Mouse (Mus musculus) lung, embryonic 16.5 days (tissue): ENCODE measurements at regions not wholly inside any gene's neighbourhood (a gene's known extent, or its start where the extent isn't known, plus 50 kb on each side); places are given as distances from the start of the nearest gene placed in this dataset.

Experiments
- ATAC-seq: fragments of 200-750 bp; cut with Nextera tagmentation; 2 replicates; pipeline ENCODE4 v1.8.0; 2017; ENCODE audit warnings: low read depth, mild to moderate bottlenecking, moderate library complexity
- H3K27ac ChIP-seq: fragments of 300-500 bp; sonication (generic); 2 replicates; pipeline ENCODE4 v1.5.1; 2014; ENCODE audit warnings: mild to moderate bottlenecking, control low read depth, low read length
- H3K27me3 ChIP-seq: fragments of 300-500 bp; sonication (generic); 2 replicates; pipeline ENCODE4 v1.6.1; 2014; ENCODE audit warnings: low read depth, low read length, mixed read lengths; ENCODE audit not compliant: control insufficient read depth, insufficient read depth
- H3K36me3 ChIP-seq: fragments of 300-500 bp; sonication (generic); 2 replicates; pipeline ENCODE4 v1.6.1; 2014; ENCODE audit warnings: low read length; ENCODE audit not compliant: control insufficient read depth, insufficient read depth
- H3K4me1 ChIP-seq: fragments of 300-500 bp; sonication (generic); replicated peaks from 2 replicates; pipeline ENCODE4 v1.6.1; 2014; ENCODE audit warnings: low read length, mixed read lengths; ENCODE audit not compliant: control insufficient read depth, insufficient read depth
- H3K4me2 ChIP-seq: fragments of 300-500 bp; sonication (generic); 2 replicates; pipeline ENCODE4 v1.6.1; 2014; ENCODE audit warnings: low read depth, low read length, control low read depth
- H3K4me3 ChIP-seq: fragments of 300-500 bp; sonication (generic); 2 replicates; pipeline ENCODE4 v1.5.1; 2014; ENCODE audit warnings: mild to moderate bottlenecking, low read length, control low read depth
- H3K9ac ChIP-seq: fragments of 300-500 bp; sonication (generic); 2 replicates; pipeline ENCODE4 v1.6.1; 2014; ENCODE audit warnings: low read length, control low read depth
- H3K9me3 ChIP-seq: fragments of 300-500 bp; sonication (generic); 2 replicates; pipeline ENCODE4 v1.6.1; 2016; ENCODE audit warnings: low read length; ENCODE audit not compliant: control insufficient read depth
- WGBS: fragments of 180-500 bp; shearing (Covaris S2); extraction: QIAGEN DNeasy Blood & Tissue Kit; methylation state at CpG from one replicate; pipeline ENCODE4 v1.1.7; 2014; 5-methylcytosine and 5-hydroxymethylcytosine counted together

GRCm38 (mm10) chr11:40873002-40873401 is 117.9 kb upstream of the Ccng1 start:
- Histone ChIP-seq H3K36me3 (no peaks in the 10 kb centered on the region), H3K4me1 (no peaks in the 10 kb centered on the region), H3K9me3 (no peaks in the 10 kb centered on the region), H3K4me2 (no peak overlapping the region), H3K4me3 (no peak overlapping the region), H3K27ac (no peak overlapping the region), H3K9ac (no peak overlapping the region), H3K27me3 (no peaks in the 10 kb centered on the region)
- ATAC-seq = no peak
- WGBS = 83% methylated on average over 2 of the region's 2 CpGs

- 17% methylated on average over 2 of the region's 2 CpGs for WGBS
- no peak overlapping the region for H3K4me2 ChIP-seq
- ATAC-seq = no peak
- H3K4me3 ChIP-seq = no peak overlapping the region
- no peaks in the 10 kb centered on the region for H3K4me1 ChIP-seq
- no peaks in the 10 kb centered on the region for H3K36me3 ChIP-seq
- no peak overlapping the region for H3K9ac ChIP-seq
- no peak overlapping the region for H3K27ac ChIP-seq
- H3K27me3 ChIP-seq = no peaks in the 10 kb centered on the region
- H3K9me3 ChIP-seq = no peaks in the 10 kb centered on the region
Observed at GRCm38 (mm10) chr11:40865694-40866093, 110.6 kb upstream of the Ccng1 start.

GRCm38 (mm10) chr11:40851361-40851760 is 96.2 kb upstream of the Ccng1 start:
- peak; percentile 2; the same call in 1 of the 2 replicates for ATAC-seq

GRCm38 (mm10) chr11:40850652-40851092 is 95.6 kb upstream of the Ccng1 start:
- peak; percentile 96 for ATAC-seq
- H3K4me3 ChIP-seq = no peak overlapping the region

More at GRCm38 (mm10) chr11:40851361-40851760, 96.2 kb upstream of the Ccng1 start:
- Histone ChIP-seq H3K27me3 (no peaks in the 10 kb centered on the region), H3K4me3 (no peak overlapping the region), H3K9me3 (no peaks in the 10 kb centered on the region), H3K9ac (no peak overlapping the region), H3K36me3 (no peaks in the 10 kb centered on the region), H3K4me1 (peaks cover 6% of the 10 kb centered on the region; the same call in 1 of the 2 replicates), H3K27ac (peak overlapping the region; percentile 47; the same call in 1 of the 2 replicates), H3K4me2 (no peak overlapping the region)
- 68% methylated on average over 1 of the region's 1 CpGs for WGBS

GRCm38 (mm10) chr11:40846586-40846985 is 91.5 kb upstream of the Ccng1 start:
- 63% methylated on average over 1 of the region's 1 CpGs for whole genome bisulfite sequencing
- no peak overlapping the region for H3K4me3 ChIP-seq
- H3K36me3 ChIP-seq = no peaks in the 10 kb centered on the region
- H3K27ac ChIP-seq = no peak overlapping the region
- H3K9ac ChIP-seq = no peak overlapping the region
- H3K27me3 ChIP-seq = no peaks in the 10 kb centered on the region
- no peak for ATAC-seq
- no peaks in the 10 kb centered on the region for H3K9me3 ChIP-seq
- peaks cover 6% of the 10 kb centered on the region; the same call in 1 of the 2 replicates for H3K4me1 ChIP-seq
- H3K4me2 ChIP-seq = no peak overlapping the region

More at GRCm38 (mm10) chr11:40850652-40851092, 95.6 kb upstream of the Ccng1 start:
- Histone ChIP-seq H3K9ac (no peak overlapping the region), H3K27me3 (no peaks in the 10 kb centered on the region), H3K27ac (peak overlapping the region; percentile 47), H3K4me2 (no peak overlapping the region), H3K9me3 (no peaks in the 10 kb centered on the region), H3K4me1 (peaks cover 6% of the 10 kb centered on the region; the same call in 1 of the 2 replicates), H3K36me3 (no peaks in the 10 kb centered on the region)
- 9% methylated on average over 4 of the region's 4 CpGs for WGBS

GRCm38 (mm10) chr11:40835393-40835792 is 80.3 kb upstream of the Ccng1 start:
- no peaks in the 10 kb centered on the region for H3K36me3 ChIP-seq
- no peaks in the 10 kb centered on the region for H3K27me3 ChIP-seq
- no peak overlapping the region for H3K4me3 ChIP-seq
- no peak overlapping the region for H3K27ac ChIP-seq
- ATAC-seq = no peak
- WGBS = 52% methylated on average over 4 of the region's 4 CpGs
- no peak overlapping the region for H3K4me2 ChIP-seq
- no peaks in the 10 kb centered on the region for H3K9me3 ChIP-seq
- no peak overlapping the region for H3K9ac ChIP-seq
- no peaks in the 10 kb centered on the region for H3K4me1 ChIP-seq
